Mouse (Mus musculus): ENCODE data around the gene Gm49373. TPM values are rescaled to one million over a fixed set of nuclear protein-coding genes. Genes with fewer than 3 reads are reported as not detected.
A peak's percentile ranks its signal among the peaks of the same experiment; 100 is the strongest.

Gene Gm49373
- 0.31 and 0.44 TPM in 2 replicates for polyA plus RNA-seq (2014; fragmentation: Nextera tagmentation; extraction: Ambion mirVana)

DNA sequence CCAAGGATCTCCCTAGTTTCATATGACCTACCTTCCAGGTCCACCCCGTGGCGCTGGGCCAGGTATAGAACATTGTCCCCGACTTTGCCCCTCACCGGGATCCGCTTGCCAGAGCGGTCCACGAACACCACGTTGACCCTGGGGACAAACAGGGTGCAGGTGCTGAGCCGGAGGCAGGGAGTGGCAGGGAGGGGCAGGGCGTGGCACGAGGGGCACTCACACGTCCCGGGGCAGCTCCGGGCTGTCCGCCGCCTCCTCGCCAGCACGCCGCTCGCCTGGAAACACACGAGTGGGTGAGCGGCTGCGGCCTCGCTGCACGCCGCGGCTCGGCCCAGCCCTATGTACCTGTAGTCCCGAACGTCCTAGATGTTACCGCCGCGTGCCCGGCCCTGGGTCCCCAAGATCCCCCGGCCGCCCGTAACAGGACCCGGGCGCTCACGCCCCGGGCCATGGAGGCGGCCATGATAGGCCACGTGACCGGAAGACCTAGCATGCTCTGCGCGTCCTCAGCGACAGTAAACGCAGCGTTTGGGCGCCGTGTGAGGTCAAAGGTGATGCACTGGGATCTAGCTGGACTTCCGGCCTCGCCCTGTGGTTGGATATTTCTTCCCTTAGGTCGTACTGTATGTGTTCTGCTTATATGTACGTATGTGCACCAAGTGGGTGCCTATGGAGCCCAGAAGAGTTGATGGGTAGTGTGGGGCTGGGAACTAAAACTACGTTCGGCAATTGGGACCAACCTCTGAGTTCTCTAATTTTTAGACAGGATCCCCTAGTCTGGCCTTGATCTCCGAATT, at the start of gene Gm49373, which contains the start of gene Fdx1l:
TSS of gene Gm49373 (minus strand) at position 53 of the 797 bp plus-strand sequence.
TSS of gene Fdx1l (minus strand) at position 571 of the 797 bp plus-strand sequence.
- Histone ChIP-seq H3K9me3 (replicated peaks; ENCODE audit: control insufficient read depth, low read length) (no peaks in the 10 kb centered on the region), H3K27me3 (ENCODE audit: control insufficient read depth, insufficient read depth, low read length) (no peaks in the 10 kb centered on the region), H3K9ac (ENCODE audit: low read depth, low read length) (peak within 1 kb of the TSS; percentile 90), H3K4me1 (ENCODE audit: control insufficient read depth, insufficient read depth, low read length) (peaks cover 7% of the 10 kb centered on the region; the same call in 1 of the 2 replicates), H3K4me3 (ENCODE audit: low read depth, low read length) (peak within 1 kb of the TSS; percentile 71), H3K27ac (ENCODE audit: low read depth, low read length) (peak within 1 kb of the TSS; percentile 75), H3K36me3 (ENCODE audit: control insufficient read depth, insufficient read depth, low read length) (peaks cover 27% of the 10 kb centered on the region), H3K4me2 (peak within 1 kb of the TSS; percentile 89)
- WGBS (ENCODE audit: insufficient replicate concordance) = 3% methylated on average over 58 of the region's 58 CpGs
- peak; percentile 86 for ATAC-seq (replicated peaks; ENCODE audit: insufficient number of reproducible peaks, low FRiP score, low TSS enrichment)

DNA sequence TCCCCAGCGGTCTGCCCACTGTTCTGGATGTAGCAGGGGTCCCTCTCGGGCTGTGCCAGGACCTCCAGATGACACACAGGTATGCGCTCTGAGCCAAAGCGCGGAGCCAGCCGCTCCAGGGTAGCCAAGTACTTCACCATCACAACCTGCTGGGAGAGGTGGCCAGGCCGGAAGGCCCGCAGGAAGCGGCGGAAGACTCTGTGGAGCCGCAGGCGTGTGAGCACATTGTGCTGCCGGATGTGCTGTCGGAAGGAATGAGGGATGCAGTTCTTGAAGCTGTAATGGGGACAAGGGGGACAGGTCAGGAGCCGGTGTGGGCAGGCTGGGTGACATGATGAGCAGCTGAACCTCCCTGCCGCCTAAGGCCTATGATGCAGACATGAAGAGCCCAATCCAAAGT, 48.6 kb upstream of the Gm49373 start:
- no peak for ATAC-seq (replicated peaks; ENCODE audit: insufficient number of reproducible peaks, low FRiP score, low TSS enrichment)
- H3K4me3 ChIP-seq (ENCODE audit: low read depth, low read length) = no peak overlapping the region
- 87% methylated on average over 16 of the region's 16 CpGs for WGBS (ENCODE audit: insufficient replicate concordance)

DNA sequence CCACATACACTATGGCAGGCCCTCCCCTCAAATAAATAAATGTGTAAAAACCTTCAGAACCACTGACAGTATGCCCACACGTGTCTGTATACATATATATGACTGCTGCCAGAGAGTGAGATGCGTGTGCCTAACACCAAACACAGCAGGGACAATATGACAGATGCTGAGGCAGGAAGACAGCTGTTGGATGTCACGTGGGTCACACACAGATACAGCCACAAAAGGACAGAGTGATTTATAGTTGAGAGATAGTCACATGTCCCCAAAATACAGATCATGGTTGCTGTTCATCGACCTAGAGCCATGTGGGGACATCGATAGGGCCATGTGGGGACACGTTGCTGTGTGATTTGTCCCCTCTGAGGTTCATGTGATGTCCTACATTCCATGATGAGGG, 44.2 kb upstream of the Gm49373 start:
- Histone ChIP-seq H3K4me2 (no peak overlapping the region), H3K36me3 (ENCODE audit: control insufficient read depth, insufficient read depth, low read length) (no peaks in the 10 kb centered on the region; the same call in 1 of the 2 replicates), H3K27ac (ENCODE audit: low read depth, low read length) (no peak overlapping the region), H3K27me3 (ENCODE audit: control insufficient read depth, insufficient read depth, low read length) (no peaks in the 10 kb centered on the region), H3K9me3 (replicated peaks; ENCODE audit: control insufficient read depth, low read length) (no peaks in the 10 kb centered on the region), H3K9ac (ENCODE audit: low read depth, low read length) (no peak overlapping the region), H3K4me1 (ENCODE audit: control insufficient read depth, insufficient read depth, low read length) (no peaks in the 10 kb centered on the region), H3K4me3 (ENCODE audit: low read depth, low read length) (no peak overlapping the region)
- no peak for ATAC-seq (replicated peaks; ENCODE audit: insufficient number of reproducible peaks, low FRiP score, low TSS enrichment)
- WGBS (ENCODE audit: insufficient replicate concordance) = 72% methylated on average over 6 of the region's 6 CpGs

More for the DNA sequence above, 48.6 kb upstream of the Gm49373 start:
- Histone ChIP-seq H3K27ac (ENCODE audit: low read depth, low read length) (no peak overlapping the region), H3K4me2 (no peak overlapping the region), H3K4me1 (ENCODE audit: control insufficient read depth, insufficient read depth, low read length) (peaks cover 5% of the 10 kb centered on the region; the same call in 1 of the 2 replicates), H3K9ac (ENCODE audit: low read depth, low read length) (no peak overlapping the region), H3K27me3 (ENCODE audit: control insufficient read depth, insufficient read depth, low read length) (no peaks in the 10 kb centered on the region), H3K36me3 (ENCODE audit: control insufficient read depth, insufficient read depth, low read length) (no peaks in the 10 kb centered on the region; the same call in 1 of the 2 replicates), H3K9me3 (replicated peaks; ENCODE audit: control insufficient read depth, low read length) (no peaks in the 10 kb centered on the region)

DNA sequence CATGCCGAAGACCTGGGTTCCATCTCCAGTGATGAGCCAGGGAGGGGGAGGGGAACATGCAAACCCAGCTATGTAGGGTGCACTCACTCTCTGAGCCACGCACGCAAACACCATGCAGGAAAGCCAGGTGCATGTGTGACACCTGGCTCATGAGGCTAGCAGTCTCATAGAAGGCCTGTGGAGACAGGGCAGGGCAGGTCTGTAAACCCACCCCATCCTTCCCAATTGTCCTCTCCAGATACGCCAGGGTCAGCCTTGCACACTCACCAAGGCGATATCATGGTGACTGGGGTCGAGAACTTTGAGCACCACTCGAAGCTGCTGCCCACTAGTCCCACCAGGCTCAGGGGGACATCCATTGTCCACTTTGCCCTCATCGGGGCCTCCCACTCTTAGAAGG, 42.2 kb upstream of the Gm49373 start:
- Histone ChIP-seq H3K27me3 (ENCODE audit: control insufficient read depth, insufficient read depth, low read length) (no peaks in the 10 kb centered on the region), H3K4me3 (ENCODE audit: low read depth, low read length) (no peak overlapping the region), H3K4me2 (no peak overlapping the region), H3K9ac (ENCODE audit: low read depth, low read length) (no peak overlapping the region), H3K9me3 (replicated peaks; ENCODE audit: control insufficient read depth, low read length) (no peaks in the 10 kb centered on the region), H3K27ac (ENCODE audit: low read depth, low read length) (no peak overlapping the region), H3K36me3 (ENCODE audit: control insufficient read depth, insufficient read depth, low read length) (no peaks in the 10 kb centered on the region), H3K4me1 (ENCODE audit: control insufficient read depth, insufficient read depth, low read length) (no peaks in the 10 kb centered on the region)
- 87% methylated on average over 8 of the region's 8 CpGs for WGBS (ENCODE audit: insufficient replicate concordance)
- ATAC-seq (replicated peaks; ENCODE audit: insufficient number of reproducible peaks, low FRiP score, low TSS enrichment) = no peak

DNA sequence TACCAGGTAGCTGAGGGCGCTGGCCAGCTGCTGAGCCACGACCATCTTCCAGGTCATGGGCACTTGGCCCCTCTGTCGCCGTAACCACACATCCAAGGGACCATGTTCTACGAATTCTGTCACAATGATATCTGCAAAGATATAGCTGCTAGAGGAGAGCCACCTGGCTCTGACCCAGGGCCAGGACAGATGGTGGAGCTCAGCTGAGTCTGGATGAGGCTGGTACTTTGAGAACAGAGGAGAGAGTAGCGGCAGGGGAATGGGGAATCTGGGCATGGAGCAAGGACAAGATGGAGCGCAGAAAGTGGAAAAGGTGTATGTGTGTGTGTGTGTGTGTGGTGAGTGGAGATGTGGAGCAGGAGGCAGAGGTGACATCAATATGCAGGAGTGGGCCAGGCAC, 41.3 kb upstream of the Gm49373 start:
- no peak overlapping the region for H3K4me3 ChIP-seq (ENCODE audit: low read depth, low read length)
- H3K27me3 ChIP-seq (ENCODE audit: control insufficient read depth, insufficient read depth, low read length) = no peaks in the 10 kb centered on the region
- no peaks in the 10 kb centered on the region for H3K9me3 ChIP-seq (replicated peaks; ENCODE audit: control insufficient read depth, low read length)
- H3K9ac ChIP-seq (ENCODE audit: low read depth, low read length) = no peak overlapping the region
- H3K27ac ChIP-seq (ENCODE audit: low read depth, low read length) = no peak overlapping the region
- WGBS (ENCODE audit: insufficient replicate concordance) = 80% methylated on average over 7 of the region's 7 CpGs
- no peaks in the 10 kb centered on the region for H3K36me3 ChIP-seq (ENCODE audit: control insufficient read depth, insufficient read depth, low read length)
- H3K4me1 ChIP-seq (ENCODE audit: control insufficient read depth, insufficient read depth, low read length) = no peaks in the 10 kb centered on the region
- H3K4me2 ChIP-seq = no peak overlapping the region
- no peak for ATAC-seq (replicated peaks; ENCODE audit: insufficient number of reproducible peaks, low FRiP score, low TSS enrichment)

DNA sequence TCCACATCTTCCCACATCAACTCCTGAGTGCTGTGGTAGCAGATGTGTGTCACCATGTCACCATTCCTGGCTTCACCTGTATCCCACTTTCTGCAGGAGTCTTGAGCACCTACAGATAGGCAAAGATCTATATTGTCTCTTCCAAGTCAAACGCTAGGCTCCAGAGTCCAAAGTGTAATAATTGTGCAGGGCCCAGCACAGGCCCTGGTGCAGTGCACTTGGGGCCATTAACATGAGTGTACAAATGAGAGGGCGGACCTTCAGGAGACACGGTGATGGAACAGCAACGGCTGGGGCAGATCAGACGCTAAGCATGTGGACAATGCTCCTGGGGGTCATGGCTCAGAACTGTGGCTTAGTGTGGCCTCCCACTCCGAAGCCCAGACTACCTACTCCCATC, 40.9 kb upstream of the Gm49373 start:
- ATAC-seq (replicated peaks; ENCODE audit: insufficient number of reproducible peaks, low FRiP score, low TSS enrichment) = no peak
- 92% methylated on average over 6 of the region's 6 CpGs for WGBS (ENCODE audit: insufficient replicate concordance)
- no peak overlapping the region for H3K4me3 ChIP-seq (ENCODE audit: low read depth, low read length)

DNA sequence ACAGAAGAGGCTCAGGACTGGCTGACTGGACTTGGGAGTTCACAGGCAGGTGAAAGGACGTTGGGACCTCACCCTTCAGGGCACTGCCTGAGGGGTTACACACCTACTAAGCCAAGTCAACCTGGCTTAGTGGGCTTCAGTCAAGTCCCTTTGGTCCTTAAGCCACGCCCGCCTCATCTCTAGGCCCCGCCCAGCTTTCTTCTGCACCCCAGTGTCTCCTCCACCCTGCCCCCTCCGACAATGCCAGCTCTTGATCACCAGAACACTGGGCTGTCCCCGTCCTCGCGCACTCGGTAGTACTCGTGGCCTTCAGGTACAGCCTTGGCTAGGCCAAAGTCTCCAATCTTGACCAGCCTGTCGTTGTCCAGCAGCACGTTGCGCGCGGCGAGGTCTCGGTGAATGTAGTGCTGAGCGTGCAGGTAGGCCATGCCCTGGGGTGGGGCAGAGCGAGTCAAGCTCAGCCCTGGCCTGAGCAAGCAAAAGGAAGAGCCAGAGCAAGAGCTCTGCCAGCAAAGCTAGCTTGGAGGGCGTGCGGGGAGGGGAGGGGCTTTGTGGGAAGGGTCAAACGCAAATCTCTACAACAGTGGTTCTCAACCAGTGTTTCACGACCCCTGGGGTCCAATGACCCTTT, 34.8 kb upstream of the Gm49373 start:
- Histone ChIP-seq H3K27me3 (ENCODE audit: control insufficient read depth, insufficient read depth, low read length) (no peaks in the 10 kb centered on the region), H3K36me3 (ENCODE audit: control insufficient read depth, insufficient read depth, low read length) (0 out of 2 replicates have a peak, but pooled peaks cover 2% of the 10 kb centered on the region), H3K9ac (ENCODE audit: low read depth, low read length) (no peak overlapping the region), H3K9me3 (replicated peaks; ENCODE audit: control insufficient read depth, low read length) (no peaks in the 10 kb centered on the region), H3K4me1 (ENCODE audit: control insufficient read depth, insufficient read depth, low read length) (no peaks in the 10 kb centered on the region), H3K4me3 (ENCODE audit: low read depth, low read length) (no peak overlapping the region), H3K4me2 (no peak overlapping the region), H3K27ac (ENCODE audit: low read depth, low read length) (no peak overlapping the region)
- no peak for ATAC-seq (replicated peaks; ENCODE audit: insufficient number of reproducible peaks, low FRiP score, low TSS enrichment)
- 33% methylated on average over 23 of the region's 23 CpGs for WGBS (ENCODE audit: insufficient replicate concordance)

More for the DNA sequence above, 40.9 kb upstream of the Gm49373 start:
- Histone ChIP-seq H3K9ac (ENCODE audit: low read depth, low read length) (no peak overlapping the region), H3K4me2 (no peak overlapping the region), H3K27ac (ENCODE audit: low read depth, low read length) (no peak overlapping the region), H3K36me3 (ENCODE audit: control insufficient read depth, insufficient read depth, low read length) (no peaks in the 10 kb centered on the region), H3K9me3 (replicated peaks; ENCODE audit: control insufficient read depth, low read length) (no peaks in the 10 kb centered on the region), H3K27me3 (ENCODE audit: control insufficient read depth, insufficient read depth, low read length) (no peaks in the 10 kb centered on the region), H3K4me1 (ENCODE audit: control insufficient read depth, insufficient read depth, low read length) (no peaks in the 10 kb centered on the region)

DNA sequence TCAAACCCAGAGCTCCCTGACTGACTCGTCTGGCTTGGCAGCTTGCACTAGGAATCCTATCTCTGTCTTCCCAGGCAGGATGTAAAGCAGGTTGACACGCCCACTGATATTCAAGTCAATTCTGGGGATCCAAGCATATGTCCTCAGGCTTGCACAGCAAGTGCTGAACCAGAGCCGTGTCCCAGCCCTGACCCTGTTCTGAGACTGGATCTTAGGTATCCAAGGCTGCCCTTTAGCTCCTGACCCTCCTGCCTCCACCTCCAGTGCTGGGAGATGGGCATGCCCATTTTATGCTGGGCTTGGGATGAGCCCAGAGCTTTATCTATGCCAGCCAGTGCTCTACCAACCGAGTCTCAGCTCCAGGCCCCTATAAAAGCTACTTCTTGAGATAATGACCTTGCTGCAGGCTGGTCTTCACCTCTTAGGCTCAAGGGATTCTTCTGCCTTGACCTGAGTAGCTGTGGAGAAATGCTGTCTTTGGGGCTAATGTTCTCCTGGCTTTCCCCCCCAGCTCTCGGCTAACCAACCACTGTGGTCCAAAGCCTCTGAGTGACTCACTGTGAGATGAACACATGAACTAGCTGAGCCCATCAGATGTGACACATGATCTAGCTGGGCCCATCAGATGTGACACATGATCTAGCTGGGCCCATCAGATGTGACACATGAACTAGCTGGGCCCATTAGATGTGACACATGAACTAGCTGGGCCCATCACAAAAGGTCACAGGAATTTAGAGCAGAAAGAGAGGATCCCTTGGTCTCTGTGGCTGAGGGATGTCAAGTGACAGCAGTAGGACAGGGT, 33.1 kb upstream of the Gm49373 start:
- Histone ChIP-seq H3K4me3 (ENCODE audit: low read depth, low read length) (no peak overlapping the region), H3K36me3 (ENCODE audit: control insufficient read depth, insufficient read depth, low read length) (0 out of 2 replicates have a peak, but pooled peaks cover 2% of the 10 kb centered on the region), H3K9ac (ENCODE audit: low read depth, low read length) (no peak overlapping the region), H3K4me1 (ENCODE audit: control insufficient read depth, insufficient read depth, low read length) (no peaks in the 10 kb centered on the region), H3K9me3 (replicated peaks; ENCODE audit: control insufficient read depth, low read length) (no peaks in the 10 kb centered on the region), H3K27ac (ENCODE audit: low read depth, low read length) (no peak overlapping the region), H3K27me3 (ENCODE audit: control insufficient read depth, insufficient read depth, low read length) (no peaks in the 10 kb centered on the region), H3K4me2 (no peak overlapping the region)
- ATAC-seq (replicated peaks; ENCODE audit: insufficient number of reproducible peaks, low FRiP score, low TSS enrichment) = no peak
- 66% methylated on average over 5 of the region's 5 CpGs for WGBS (ENCODE audit: insufficient replicate concordance)

All from heart, embryonic 11.5 days (tissue).